13 mouse cellular contexts compared by ENCODE assay signal in the genomic region with DNA sequence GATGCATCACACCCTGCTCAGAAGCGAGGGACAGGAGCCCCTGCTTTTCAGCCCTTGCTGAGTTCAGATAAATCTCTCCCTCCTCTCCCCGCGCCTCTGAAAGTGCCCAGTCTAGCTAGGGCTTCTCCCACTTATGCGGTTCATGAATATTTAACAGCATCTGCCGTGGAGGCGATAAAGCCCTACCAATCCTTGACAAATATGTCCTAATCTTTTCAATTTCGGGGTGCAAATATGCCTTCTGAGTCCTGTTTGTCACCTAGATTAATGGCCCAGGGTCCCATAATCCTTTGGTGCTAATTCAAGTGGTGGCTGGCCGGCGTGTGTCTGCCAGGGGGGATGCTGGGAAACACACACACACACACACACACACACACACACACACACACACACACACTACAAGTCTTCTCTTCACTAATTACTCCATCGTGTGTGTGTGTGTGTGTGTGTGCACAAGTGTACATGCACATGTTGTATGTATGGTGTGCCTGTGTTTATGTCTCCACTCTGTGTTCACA.
A peak's percentile ranks its signal among the peaks of the same experiment; 100 is the strongest.
DNase-seq lines count a peak whose midpoint lies in the region; ATAC-seq and TF ChIP-seq lines count a peak whose summit lies in the region.
"Had no signal": no experiment of that assay in that cellular context is flagged by ENCODE, and none has a peak within 500 bp of the region (broad histone marks: within the 10 kb centered on the region; RNA-seq: fewer than 3 reads in every experiment).

No protein-coding gene starts in this region.

- WGBS in midbrain, embryonic 13.5 days: 19% methylated on average over 10 of the region's 10 CpGs
- 34% methylated on average over 10 of the region's 10 CpGs for WGBS in stomach, postnatal 0 days
- WGBS in kidney, embryonic 16.5 days: 52% methylated on average over 10 of the region's 10 CpGs
- WGBS in cerebellum, adult 2 months: 36% methylated on average over 10 of the region's 10 CpGs

- H3K4me1 ChIP-seq in midbrain, embryonic 13.5 days (replicated peaks): peaks cover 24% of the 10 kb centered on the region
- no peaks in the 10 kb centered on the region for H3K4me1 ChIP-seq in stomach, postnatal 0 days (replicated peaks; ENCODE audit: control insufficient read depth, insufficient read depth)
- H3K4me1 ChIP-seq in kidney, embryonic 16.5 days (ENCODE audit: insufficient read depth, low read length): no peaks in the 10 kb centered on the region
- H3K4me1 ChIP-seq in cerebellum, adult 2 months (ENCODE audit: control insufficient read depth, insufficient read depth, low read length): no peaks in the 10 kb centered on the region
- H3K4me1 ChIP-seq: lung, embryonic 15.5 days had no signal

- no peak overlapping the region for H3K4me3 ChIP-seq in layer of hippocampus, adult 2 months
- no peak overlapping the region for H3K4me3 ChIP-seq in midbrain, embryonic 13.5 days (replicated peaks)
- no peak overlapping the region for H3K4me3 ChIP-seq in stomach, postnatal 0 days (ENCODE audit: low read depth, low read length)
- no peak overlapping the region for H3K4me3 ChIP-seq in kidney, embryonic 16.5 days (ENCODE audit: low read length)
- H3K4me3 ChIP-seq in cerebellum, adult 2 months (replicated peaks; ENCODE audit: insufficient read depth, low read depth, low read length): no peak overlapping the region
- H3K4me3 ChIP-seq: limb, embryonic 12.5 days; lung, embryonic 15.5 days had no signal

- TF ChIP-seq CTCF in layer of hippocampus, adult 2 months (conservative IDR thresholded peaks at IDR 0.05): no peak
- no peak for TF ChIP-seq CTCF in stomach, postnatal 0 days (IDR thresholded peaks at IDR 0.05; ENCODE audit: low read depth)
- TF ChIP-seq CTCF in cerebellum, adult 2 months (IDR thresholded peaks at IDR 0.05; ENCODE audit: borderline replicate concordance, insufficient read depth, low read depth, low read length): no peak

- no peak for TF ChIP-seq EP300 in stomach, postnatal 0 days (optimal IDR thresholded peaks at IDR 0.05)

- 0 out of 2 replicates have a peak overlapping the region, but pooled peaks have one; percentile 39 for H3K27ac ChIP-seq in layer of hippocampus, adult 2 months
- H3K27ac ChIP-seq in midbrain, embryonic 13.5 days: peak overlapping the region; percentile 80
- no peak overlapping the region for H3K27ac ChIP-seq in stomach, postnatal 0 days (replicated peaks)
- no peak overlapping the region for H3K27ac ChIP-seq in kidney, embryonic 16.5 days (ENCODE audit: low read length)
- no peak overlapping the region for H3K27ac ChIP-seq in cerebellum, adult 2 months (ENCODE audit: insufficient read depth, low read length)
- H3K27ac ChIP-seq: limb, embryonic 12.5 days; lung, embryonic 15.5 days had no signal

- no peaks in the 10 kb centered on the region for H3K9me3 ChIP-seq in midbrain, embryonic 13.5 days
- H3K9me3 ChIP-seq in stomach, postnatal 0 days (ENCODE audit: control insufficient read depth, low read length): no peaks in the 10 kb centered on the region
- no peaks in the 10 kb centered on the region for H3K9me3 ChIP-seq in kidney, embryonic 16.5 days (ENCODE audit: low read length)
- H3K9me3 ChIP-seq: limb, embryonic 12.5 days; lung, embryonic 15.5 days had no signal

- DNase-seq in right cerebral cortex, adult 18-20 months: peak; percentile 23
- DNase-seq in right cerebral cortex, postnatal 14 days: no peak
- DNase-seq in layer of hippocampus, adult 2 months (ENCODE audit: low spot score in 2 of 2): peak; percentile 34 to 38
- no peak for DNase-seq in stomach, postnatal 0 days (ENCODE audit: low spot score)
- no peak for DNase-seq in c-Kit-positive CD71-positive TER-119-positive erythroid progenitor cells, embryonic 14.5 days (ENCODE audit: low spot score)
- no peak for DNase-seq in cerebellum, adult 2 months
- DNase-seq: adrenal gland, postnatal 36 days; kidney, adult 18-20 months had no signal

- TF ChIP-seq POLR2A in cerebellum, adult 2 months (IDR thresholded peaks at IDR 0.05; ENCODE audit: borderline replicate concordance, insufficient read depth, low read length): no peak

- no peaks in the 10 kb centered on the region for H3K36me3 ChIP-seq in midbrain, embryonic 13.5 days
- H3K36me3 ChIP-seq in stomach, postnatal 0 days (ENCODE audit: control insufficient read depth, insufficient read depth, low read length): no peaks in the 10 kb centered on the region
- H3K36me3 ChIP-seq in kidney, embryonic 16.5 days (ENCODE audit: insufficient read depth, low read length): no peaks in the 10 kb centered on the region
- H3K36me3 ChIP-seq: limb, embryonic 12.5 days; lung, embryonic 15.5 days had no signal

- peak overlapping the region; percentile 40; the same call in 1 of the 2 replicates for H3K9ac ChIP-seq in midbrain, embryonic 13.5 days (replicated peaks)
- no peak overlapping the region for H3K9ac ChIP-seq in stomach, postnatal 0 days (ENCODE audit: low read length)
- no peak overlapping the region for H3K9ac ChIP-seq in kidney, embryonic 16.5 days (replicated peaks; ENCODE audit: low read length)
- H3K9ac ChIP-seq: limb, embryonic 12.5 days; lung, embryonic 15.5 days had no signal

- H3K4me2 ChIP-seq in midbrain, embryonic 13.5 days (replicated peaks): peak overlapping the region; percentile 17; the same call in 1 of the 2 replicates
- no peak overlapping the region for H3K4me2 ChIP-seq in stomach, postnatal 0 days (replicated peaks; ENCODE audit: low read depth)
- H3K4me2 ChIP-seq in kidney, embryonic 16.5 days (replicated peaks; ENCODE audit: low read depth, low read length): no peak overlapping the region
- H3K4me2 ChIP-seq: limb, embryonic 12.5 days; lung, embryonic 15.5 days had no signal

- H3K27me3 ChIP-seq in midbrain, embryonic 13.5 days: no peaks in the 10 kb centered on the region
- H3K27me3 ChIP-seq in stomach, postnatal 0 days (ENCODE audit: control insufficient read depth, insufficient read depth, low read length): no peaks in the 10 kb centered on the region
- H3K27me3 ChIP-seq in kidney, embryonic 16.5 days (ENCODE audit: insufficient read depth, low read length): no peaks in the 10 kb centered on the region
- H3K27me3 ChIP-seq in cerebellum, adult 2 months (ENCODE audit: control insufficient read depth, insufficient read depth, low read length): no peaks in the 10 kb centered on the region; the same call in 1 of the 2 replicates

- ATAC-seq in midbrain, embryonic 13.5 days: peak; percentile 90
- ATAC-seq in stomach, postnatal 0 days (ENCODE audit: low FRiP score, low TSS enrichment): no peak
- no peak for ATAC-seq in kidney, embryonic 16.5 days (ENCODE audit: low FRiP score, low TSS enrichment)
- ATAC-seq: Patski had no signal

Comparison
In these comparisons a context has a peak if more than half of its experiments do, and no peak if none do; other contexts are left out.
1. DNase-seq: peak in right cerebral cortex, adult 18-20 months (single experiment) and layer of hippocampus, adult 2 months (2 of 2); none in right cerebral cortex, postnatal 14 days (single experiment), stomach, postnatal 0 days (single experiment), c-Kit-positive CD71-positive TER-119-positive erythroid progenitor cells, embryonic 14.5 days (single experiment) and cerebellum, adult 2 months (0 of 2).
2. H3K27ac ChIP-seq: peak in layer of hippocampus, adult 2 months (single experiment) and midbrain, embryonic 13.5 days (single experiment); none in stomach, postnatal 0 days (single experiment), kidney, embryonic 16.5 days (single experiment) and cerebellum, adult 2 months (single experiment).